Mouse (Mus musculus): Measurements from ENCODE around the gene Gstm2. TPM values are rescaled to one million over a fixed set of nuclear protein-coding genes. Genes with fewer than 3 reads are reported as not detected.
"Not testable (repeated sequence)": the region's sequence is repeated elsewhere in the genome, so short reads cannot be mapped to it uniquely, and the experiment has no call there.

The Gstm2 gene
- polyA plus RNA-seq, 1 experiment: 285 TPM

DNA sequence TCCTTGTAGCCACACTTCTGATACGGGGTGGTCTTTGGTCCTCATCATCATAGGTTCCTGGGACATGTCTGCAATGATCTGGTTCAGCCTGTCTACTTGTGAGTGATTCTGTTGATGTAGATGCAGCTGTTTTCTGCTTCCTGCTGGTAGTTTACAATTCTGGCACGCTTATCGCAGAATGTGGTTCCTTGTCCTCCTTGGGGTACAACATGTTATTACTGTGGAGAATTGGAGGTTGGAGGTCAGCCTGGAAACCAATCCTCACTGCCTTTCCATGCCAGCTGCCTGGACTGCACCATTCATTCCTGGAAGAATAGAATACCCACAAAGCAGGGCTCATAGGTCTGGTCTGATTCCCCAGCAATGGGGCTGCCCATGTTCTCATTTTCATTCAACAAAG lies 13.2 kb upstream of the Gstm2 start:
- TF ChIP-seq CTCF (IDR thresholded peaks at IDR 0.05; ENCODE audit: insufficient read depth, low read length) (no peak), POLR2A (IDR thresholded peaks at IDR 0.05; ENCODE audit: borderline replicate concordance, extremely low read depth, low read depth, low read length) (no peak)
- no peak for DNase-seq
- WGBS: 65% methylated on average over 3 of the region's 3 CpGs
- H3K4me1 ChIP-seq (ENCODE audit: control insufficient read depth, insufficient read depth, low read length): 0 out of 2 replicates have a peak, but pooled peaks cover 2% of the 10 kb centered on the region
- no peak overlapping the region for H3K4me3 ChIP-seq (replicated peaks; ENCODE audit: extremely low read depth, low read depth, low read length)

DNA sequence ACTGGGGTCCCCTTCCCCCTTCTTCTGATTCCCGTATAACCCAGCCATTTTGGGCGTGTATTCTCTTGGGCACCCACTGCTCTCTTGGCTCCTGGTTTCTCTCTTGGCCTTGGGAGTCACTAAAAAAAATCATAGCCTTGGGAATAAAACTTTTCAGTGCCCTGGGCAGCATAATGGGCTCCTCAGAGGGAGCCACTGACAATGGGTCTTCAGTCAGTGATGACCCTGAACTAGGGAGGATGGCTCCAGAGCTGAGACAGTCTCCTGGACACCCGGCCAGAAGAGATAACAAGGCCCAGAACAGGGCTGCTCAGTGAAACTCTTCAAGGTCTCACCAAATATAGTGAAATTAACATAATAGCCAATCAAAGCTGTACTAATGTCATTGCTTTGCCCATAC lies 12.3 kb upstream of the Gstm2 start:
- TF ChIP-seq POLR2A (IDR thresholded peaks at IDR 0.05; ENCODE audit: borderline replicate concordance, extremely low read depth, low read depth, low read length): no peak
- no peak for TF ChIP-seq CTCF (IDR thresholded peaks at IDR 0.05; ENCODE audit: insufficient read depth, low read length)
- no peak for DNase-seq
- Histone ChIP-seq H3K4me3 (replicated peaks; ENCODE audit: extremely low read depth, low read depth, low read length) (no peak overlapping the region), H3K4me1 (ENCODE audit: control insufficient read depth, insufficient read depth, low read length) (0 out of 2 replicates have a peak, but pooled peaks cover 2% of the 10 kb centered on the region)
- WGBS: 85% methylated on average over 3 of the region's 3 CpGs

DNA sequence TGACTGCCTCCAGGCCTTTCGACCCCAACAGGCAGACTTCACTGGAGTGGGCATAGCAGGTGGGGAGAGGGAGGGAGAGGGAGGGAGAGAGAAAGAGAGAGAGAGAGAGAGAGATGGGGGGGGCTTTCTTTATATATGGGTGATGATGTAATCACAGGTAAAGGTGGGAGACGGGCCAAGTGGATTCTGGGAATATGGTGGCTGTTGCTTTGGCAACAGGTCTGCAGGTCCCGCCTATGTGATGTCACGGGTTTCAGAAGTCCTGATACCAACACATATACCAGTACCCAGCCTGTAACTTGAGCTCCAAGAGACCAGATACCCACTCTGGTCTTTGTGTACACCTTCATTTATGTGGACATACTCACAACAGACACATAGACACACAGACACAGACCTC lies 10.3 kb upstream of the Gstm2 start:
- TF ChIP-seq CTCF (IDR thresholded peaks at IDR 0.05; ENCODE audit: insufficient read depth, low read length) (no peak), POLR2A (IDR thresholded peaks at IDR 0.05; ENCODE audit: borderline replicate concordance, extremely low read depth, low read depth, low read length) (no peak)
- no peaks in the 10 kb centered on the region for H3K4me1 ChIP-seq (ENCODE audit: control insufficient read depth, insufficient read depth, low read length)
- WGBS: 86% methylated on average over 4 of the region's 4 CpGs
- DNase-seq: no peak
- H3K4me3 ChIP-seq (replicated peaks; ENCODE audit: extremely low read depth, low read depth, low read length): no peak overlapping the region

DNA sequence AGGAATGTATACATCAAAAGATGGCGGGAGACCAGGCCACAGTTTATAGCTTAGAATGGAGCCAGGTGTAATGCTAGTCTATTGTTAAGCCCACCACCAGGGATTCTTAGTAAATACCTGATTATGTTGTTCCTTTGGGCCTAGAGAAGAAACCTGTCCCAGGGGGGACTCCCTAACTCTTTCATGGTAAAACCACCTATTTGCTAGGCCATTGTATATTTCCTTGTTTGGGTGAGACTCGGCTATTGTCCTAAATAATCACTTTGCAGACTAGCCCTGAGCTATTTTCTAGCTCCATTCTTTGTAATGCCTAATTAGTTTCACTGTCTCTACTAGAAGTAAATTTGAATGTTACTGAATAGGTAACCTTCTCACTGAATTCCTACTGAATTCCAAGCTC lies 9.7 kb upstream of the Gstm2 start:
- H3K4me1 ChIP-seq (ENCODE audit: control insufficient read depth, insufficient read depth, low read length): not testable (repeated sequence)
- 84% methylated on average over 2 of the region's 2 CpGs for WGBS

DNA sequence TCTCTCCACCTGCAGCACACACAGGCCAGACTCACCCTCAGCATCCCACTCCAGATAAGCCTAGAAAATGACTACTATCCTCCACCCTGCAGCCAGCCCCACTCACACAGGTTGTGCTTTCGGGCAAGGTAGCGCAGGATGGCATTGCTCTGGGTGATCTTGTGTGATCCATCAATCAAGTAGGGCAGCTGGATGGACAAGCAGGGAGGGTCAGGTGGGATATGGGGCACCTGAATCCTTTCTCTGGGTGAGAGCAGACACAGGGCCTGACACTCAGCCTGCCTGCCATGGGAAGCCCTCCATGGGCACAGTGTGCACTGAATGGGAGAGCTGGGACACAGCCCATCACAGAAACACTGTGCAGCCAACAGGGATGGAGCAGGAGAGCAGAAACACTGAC lies 1.1 kb downstream of the Gstm2 start:
- H3K4me3 ChIP-seq (replicated peaks; ENCODE audit: extremely low read depth, low read depth, low read length); DNase-seq; H3K4me1 ChIP-seq (ENCODE audit: control insufficient read depth, insufficient read depth, low read length): not testable (repeated sequence)
- whole genome bisulfite sequencing: 95% methylated on average over 2 of the region's 2 CpGs

More for the DNA sequence above, 9.7 kb upstream of the Gstm2 start:
- not testable (repeated sequence) for H3K4me3 ChIP-seq (replicated peaks; ENCODE audit: extremely low read depth, low read depth, low read length); DNase-seq

DNA sequence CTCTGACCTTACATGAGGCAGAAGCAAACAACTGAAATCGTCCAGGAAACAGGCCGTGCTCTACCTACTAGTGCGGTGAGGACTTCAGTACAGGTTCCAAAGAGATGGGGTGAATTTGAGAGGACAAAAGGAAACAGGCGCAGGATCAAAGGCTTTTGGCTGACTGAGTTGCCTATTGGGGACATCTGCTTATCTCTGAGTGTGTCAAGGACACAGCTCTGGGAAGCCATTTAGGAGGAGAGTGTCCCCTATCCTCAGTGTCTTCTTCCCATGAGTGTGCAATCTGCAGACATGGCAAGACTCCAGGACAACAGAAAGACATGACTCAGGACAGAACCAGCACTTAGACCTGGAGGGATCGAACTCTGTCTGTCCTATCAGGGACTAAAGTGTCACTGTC lies 1.8 kb downstream of the Gstm2 start:
- no peak for DNase-seq
- TF ChIP-seq CTCF (IDR thresholded peaks at IDR 0.05; ENCODE audit: insufficient read depth, low read length) (no peak), POLR2A (IDR thresholded peaks at IDR 0.05; ENCODE audit: borderline replicate concordance, extremely low read depth, low read depth, low read length) (no peak)
- Histone ChIP-seq H3K4me3 (replicated peaks; ENCODE audit: extremely low read depth, low read depth, low read length) (no peak overlapping the region), H3K4me1 (ENCODE audit: control insufficient read depth, insufficient read depth, low read length) (peaks cover 9% of the 10 kb centered on the region)
- 68% methylated on average over 5 of the region's 5 CpGs for WGBS

DNA sequence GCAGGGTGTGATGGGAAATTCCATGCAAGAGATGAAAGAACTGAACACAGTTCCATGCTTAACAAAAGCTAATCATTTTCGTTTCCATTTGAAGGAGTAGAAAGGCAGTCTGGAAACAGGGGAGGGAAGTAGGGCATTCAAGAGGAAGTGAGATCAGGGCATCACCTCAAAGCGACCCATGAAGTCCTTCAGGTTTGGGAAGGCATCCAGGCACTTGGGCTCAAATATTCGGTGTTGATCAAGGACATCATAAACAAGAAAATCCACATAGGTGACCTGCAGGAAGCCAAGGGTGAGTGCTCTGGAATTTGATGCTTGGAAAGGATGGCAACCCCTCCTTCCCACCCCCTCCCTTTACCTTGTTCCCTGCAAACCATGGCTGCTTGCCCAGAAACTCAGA lies 2.5 kb downstream of the Gstm2 start:
- 36% methylated on average over 3 of the region's 3 CpGs for WGBS
- peaks cover 9% of the 10 kb centered on the region for H3K4me1 ChIP-seq (ENCODE audit: control insufficient read depth, insufficient read depth, low read length)
- H3K4me3 ChIP-seq (replicated peaks; ENCODE audit: extremely low read depth, low read depth, low read length): no peak overlapping the region
- no peak for TF ChIP-seq CTCF (IDR thresholded peaks at IDR 0.05; ENCODE audit: insufficient read depth, low read length)
- no peak for TF ChIP-seq POLR2A (IDR thresholded peaks at IDR 0.05; ENCODE audit: borderline replicate concordance, extremely low read depth, low read depth, low read length)
- no peak for DNase-seq

DNA sequence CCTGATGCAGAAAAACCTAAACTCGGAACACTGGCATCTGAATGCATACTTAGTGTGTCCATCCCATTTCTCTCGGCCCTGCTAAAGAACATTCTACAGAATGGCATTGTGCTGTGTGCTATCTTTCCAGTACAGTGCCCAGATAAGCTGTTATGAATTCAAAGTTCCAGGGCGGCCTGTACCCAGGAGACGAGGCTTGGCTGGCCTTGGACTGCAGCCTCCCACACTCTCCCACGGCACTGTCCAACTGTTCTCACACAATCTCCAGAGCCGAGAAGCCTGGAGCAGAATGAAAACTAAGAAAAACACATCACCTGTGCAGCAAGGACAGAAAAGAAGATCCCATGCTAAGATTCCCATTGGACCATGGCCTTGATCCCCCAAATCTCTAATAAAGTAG lies 3.5 kb downstream of the Gstm2 start:
- peaks cover 9% of the 10 kb centered on the region for H3K4me1 ChIP-seq (ENCODE audit: control insufficient read depth, insufficient read depth, low read length)
- no peak for DNase-seq
- WGBS: 84% methylated on average over 6 of the region's 6 CpGs
- TF ChIP-seq POLR2A (IDR thresholded peaks at IDR 0.05; ENCODE audit: borderline replicate concordance, extremely low read depth, low read depth, low read length) (no peak), CTCF (IDR thresholded peaks at IDR 0.05; ENCODE audit: insufficient read depth, low read length) (no peak)
- no peak overlapping the region for H3K4me3 ChIP-seq (replicated peaks; ENCODE audit: extremely low read depth, low read depth, low read length)

DNA sequence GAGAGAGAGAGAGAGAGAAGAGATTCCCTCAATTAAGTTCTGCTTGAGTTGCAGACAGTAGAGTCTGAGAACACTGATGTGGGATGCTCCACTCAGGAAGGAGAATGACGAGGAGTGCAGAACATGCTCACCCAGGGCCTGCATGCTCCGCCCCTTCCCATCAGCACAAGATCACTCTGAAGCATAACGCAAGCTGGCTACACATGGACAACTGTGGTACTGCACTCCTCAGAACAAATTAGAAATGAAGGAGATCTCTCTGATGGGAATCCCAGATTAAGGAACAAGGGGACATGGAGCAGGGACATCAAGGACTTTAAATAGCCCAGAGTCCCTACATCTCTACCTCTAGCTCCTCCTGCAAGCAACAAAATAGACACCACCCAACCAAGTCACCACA lies 5.0 kb downstream of the Gstm2 start:
- TF ChIP-seq CTCF (IDR thresholded peaks at IDR 0.05; ENCODE audit: insufficient read depth, low read length): no peak
- no peak for TF ChIP-seq POLR2A (IDR thresholded peaks at IDR 0.05; ENCODE audit: borderline replicate concordance, extremely low read depth, low read depth, low read length)
- Histone ChIP-seq H3K4me1 (ENCODE audit: control insufficient read depth, insufficient read depth, low read length) (peaks cover 3% of the 10 kb centered on the region; the same call in 1 of the 2 replicates), H3K4me3 (replicated peaks; ENCODE audit: extremely low read depth, low read depth, low read length) (no peak overlapping the region)
- DNase-seq: no peak
- WGBS: 73% methylated on average over 3 of the region's 3 CpGs

DNA sequence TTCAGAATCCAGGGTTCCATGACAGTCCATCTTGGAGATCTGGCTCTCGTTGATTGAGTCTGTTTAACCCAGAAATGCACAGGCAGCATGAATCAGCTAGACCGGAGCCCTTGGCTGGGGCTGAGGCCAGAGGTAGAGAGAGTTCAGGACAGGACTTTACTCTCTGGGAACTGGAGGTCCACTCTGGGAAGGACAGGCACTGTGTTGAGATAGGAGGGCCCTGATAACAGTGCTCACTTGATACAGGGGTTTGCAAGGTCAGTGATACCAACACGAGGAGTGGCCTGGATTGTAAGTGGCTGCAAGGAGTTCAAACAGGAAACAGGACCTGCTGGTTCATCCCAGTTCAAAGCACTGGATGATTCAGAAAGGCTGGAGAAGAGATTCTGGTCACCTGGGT lies 8.6 kb downstream of the Gstm2 start:
- Histone ChIP-seq H3K4me1 (ENCODE audit: control insufficient read depth, insufficient read depth, low read length) (no peaks in the 10 kb centered on the region), H3K4me3 (replicated peaks; ENCODE audit: extremely low read depth, low read depth, low read length) (no peak overlapping the region)
- WGBS: 71% methylated on average over 3 of the region's 3 CpGs
- no peak for DNase-seq
- TF ChIP-seq CTCF (IDR thresholded peaks at IDR 0.05; ENCODE audit: insufficient read depth, low read length) (no peak), POLR2A (IDR thresholded peaks at IDR 0.05; ENCODE audit: borderline replicate concordance, extremely low read depth, low read depth, low read length) (no peak)

DNA sequence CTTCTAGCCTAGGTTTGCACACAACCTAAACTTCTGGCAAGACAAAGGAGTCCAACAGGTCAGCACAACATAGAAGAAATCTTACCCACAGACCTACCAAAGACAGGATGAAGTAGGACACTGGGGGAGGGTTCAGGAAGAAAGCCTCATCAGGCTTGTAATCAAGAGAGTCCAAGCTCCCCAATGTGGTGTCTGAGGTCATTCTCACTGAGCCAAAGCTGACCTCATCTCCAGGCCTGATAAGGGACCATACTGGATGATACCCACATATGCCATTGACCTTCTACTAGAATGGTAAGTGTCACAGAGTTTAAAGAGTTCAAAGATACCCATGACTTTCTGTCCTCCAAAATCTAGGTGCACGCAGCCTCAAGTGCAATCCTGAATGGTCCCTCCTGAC lies 12.0 kb downstream of the Gstm2 start:
- Histone ChIP-seq H3K4me1 (ENCODE audit: control insufficient read depth, insufficient read depth, low read length) (no peaks in the 10 kb centered on the region), H3K4me3 (replicated peaks; ENCODE audit: extremely low read depth, low read depth, low read length) (no peak overlapping the region)
- DNase-seq: no peak
- WGBS: 90% methylated on average over 1 of the region's 1 CpGs
- no peak for TF ChIP-seq POLR2A (IDR thresholded peaks at IDR 0.05; ENCODE audit: borderline replicate concordance, extremely low read depth, low read depth, low read length)
- no peak for TF ChIP-seq CTCF (IDR thresholded peaks at IDR 0.05; ENCODE audit: insufficient read depth, low read length)

All from lung, adult 2 months (tissue).